Mouse (Mus musculus): ENCODE data around the gene Eea1. TPM values are rescaled to one million over a fixed set of nuclear protein-coding genes. Genes with fewer than 3 reads are reported as not detected.
"Not testable (repeated sequence)": the region's sequence is repeated elsewhere in the genome, so short reads cannot be mapped to it uniquely, and the experiment has no call there.

Gene Eea1
- polyA plus RNA-seq, 1 experiment from 2014 or later, result 8.6 TPM

- no peaks in the 10 kb centered on the region for H3K4me1 ChIP-seq
- H3K27ac ChIP-seq, result no peak overlapping the region
Measured at GRCm38 (mm10) chr10:95914434-95915174, 25.8 kb upstream of the Eea1 start.

GRCm38 (mm10) chr10:95918716-95919115 is 21.7 kb upstream of the Eea1 start:
- Histone ChIP-seq H3K27me3 (ENCODE audit: poor library complexity, severe bottlenecking) (no peaks in the 10 kb centered on the region), H3K9me3 (no peaks in the 10 kb centered on the region), H3K4me3 (no peak overlapping the region), H3K27ac (no peak overlapping the region), H3K4me1 (no peaks in the 10 kb centered on the region), H3K36me3 (replicated peaks) (no peaks in the 10 kb centered on the region)
- whole genome bisulfite sequencing, result 66% methylated on average over 3 of the region's 3 CpGs
- DNase-seq (ENCODE audit: extremely low spot score, low spot score), result no peak

More at GRCm38 (mm10) chr10:95914434-95915174, 25.8 kb upstream of the Eea1 start:
- no peaks in the 10 kb centered on the region for H3K27me3 ChIP-seq (ENCODE audit: poor library complexity, severe bottlenecking)
- H3K4me3 ChIP-seq, result no peak overlapping the region
- H3K9me3 ChIP-seq, result no peaks in the 10 kb centered on the region
- no peak for DNase-seq (ENCODE audit: extremely low spot score, low spot score)
- 93% methylated on average over 5 of the region's 5 CpGs for WGBS
- H3K36me3 ChIP-seq (replicated peaks), result no peaks in the 10 kb centered on the region

- Histone ChIP-seq H3K4me1 (no peaks in the 10 kb centered on the region), H3K9me3 (no peaks in the 10 kb centered on the region), H3K36me3 (replicated peaks) (no peaks in the 10 kb centered on the region), H3K27ac (no peak overlapping the region), H3K27me3 (ENCODE audit: poor library complexity, severe bottlenecking) (no peaks in the 10 kb centered on the region), H3K4me3 (no peak overlapping the region)
- WGBS, result 88% methylated on average over 6 of the region's 6 CpGs
- DNase-seq (ENCODE audit: extremely low spot score, low spot score), result no peak
Measured at GRCm38 (mm10) chr10:95923263-95924217, 16.9 kb upstream of the Eea1 start.

GRCm38 (mm10) chr10:95933631-95934030 is 6.8 kb upstream of the Eea1 start:
- not testable (repeated sequence) for DNase-seq (ENCODE audit: extremely low spot score, low spot score); H3K4me1 ChIP-seq; H3K27me3 ChIP-seq (ENCODE audit: poor library complexity, severe bottlenecking); H3K36me3 ChIP-seq (replicated peaks); H3K4me3 ChIP-seq; H3K27ac ChIP-seq; H3K9me3 ChIP-seq
- 95% methylated on average over 13 of the region's 13 CpGs for WGBS

- WGBS, result 5% methylated on average over 68 of the region's 69 CpGs
- Histone ChIP-seq H3K9me3 (no peaks in the 10 kb centered on the region), H3K4me3 (peak overlapping the region; percentile 83), H3K27me3 (ENCODE audit: poor library complexity, severe bottlenecking) (no peaks in the 10 kb centered on the region), H3K36me3 (replicated peaks) (no peaks in the 10 kb centered on the region), H3K27ac (peak overlapping the region; percentile 92), H3K4me1 (peaks cover 22% of the 10 kb centered on the region)
- peak; percentile 16 for DNase-seq (ENCODE audit: extremely low spot score, low spot score)
Measured at GRCm38 (mm10) chr10:95940901-95941767, 684 bp downstream of the Eea1 start.

- H3K27me3 ChIP-seq (ENCODE audit: poor library complexity, severe bottlenecking), result no peaks in the 10 kb centered on the region
- no peaks in the 10 kb centered on the region for H3K9me3 ChIP-seq
- no peak overlapping the region for H3K27ac ChIP-seq
- H3K4me3 ChIP-seq, result peak overlapping the region; percentile 83
- DNase-seq (ENCODE audit: extremely low spot score, low spot score), result no peak
- H3K4me1 ChIP-seq, result peaks cover 22% of the 10 kb centered on the region
- no peaks in the 10 kb centered on the region for H3K36me3 ChIP-seq (replicated peaks)
- WGBS, result 67% methylated on average over 6 of the region's 6 CpGs
Measured at GRCm38 (mm10) chr10:95941768-95942425, 1.4 kb downstream of the Eea1 start.

- Histone ChIP-seq H3K27ac (no peak overlapping the region), H3K9me3 (no peaks in the 10 kb centered on the region), H3K36me3 (replicated peaks) (no peaks in the 10 kb centered on the region), H3K27me3 (ENCODE audit: poor library complexity, severe bottlenecking) (no peaks in the 10 kb centered on the region), H3K4me1 (peaks cover 15% of the 10 kb centered on the region), H3K4me3 (no peak overlapping the region)
- no peak for DNase-seq (ENCODE audit: extremely low spot score, low spot score)
- 93% methylated on average over 1 of the region's 1 CpGs for WGBS
Measured at GRCm38 (mm10) chr10:95945086-95945485, 4.6 kb downstream of the Eea1 start.

GRCm38 (mm10) chr10:95949410-95949809 is 9.0 kb downstream of the Eea1 start:
- 91% methylated on average over 3 of the region's 3 CpGs for WGBS
- DNase-seq (ENCODE audit: extremely low spot score, low spot score), result no peak
- Histone ChIP-seq H3K36me3 (replicated peaks) (no peaks in the 10 kb centered on the region), H3K27me3 (ENCODE audit: poor library complexity, severe bottlenecking) (no peaks in the 10 kb centered on the region), H3K27ac (no peak overlapping the region), H3K4me1 (no peaks in the 10 kb centered on the region), H3K4me3 (no peak overlapping the region), H3K9me3 (no peaks in the 10 kb centered on the region)

GRCm38 (mm10) chr10:95950194-95950593 is 9.7 kb downstream of the Eea1 start:
- Histone ChIP-seq H3K36me3 (replicated peaks) (no peaks in the 10 kb centered on the region), H3K27me3 (ENCODE audit: poor library complexity, severe bottlenecking) (no peaks in the 10 kb centered on the region), H3K9me3 (no peaks in the 10 kb centered on the region), H3K4me1 (no peaks in the 10 kb centered on the region), H3K27ac (no peak overlapping the region), H3K4me3 (no peak overlapping the region)
- 93% methylated on average over 5 of the region's 5 CpGs for WGBS
- no peak for DNase-seq (ENCODE audit: extremely low spot score, low spot score)

GRCm38 (mm10) chr10:95950797-95951196 is 10.3 kb downstream of the Eea1 start:
- H3K4me3 ChIP-seq, result no peak overlapping the region
- H3K4me1 ChIP-seq, result no peaks in the 10 kb centered on the region
- H3K27me3 ChIP-seq (ENCODE audit: poor library complexity, severe bottlenecking), result no peaks in the 10 kb centered on the region
- no peaks in the 10 kb centered on the region for H3K9me3 ChIP-seq
- 91% methylated on average over 4 of the region's 4 CpGs for WGBS
- H3K36me3 ChIP-seq (replicated peaks), result no peaks in the 10 kb centered on the region
- no peak overlapping the region for H3K27ac ChIP-seq
- no peak for DNase-seq (ENCODE audit: extremely low spot score, low spot score)

GRCm38 (mm10) chr10:95951346-95951745 is 10.9 kb downstream of the Eea1 start:
- H3K4me3 ChIP-seq, result no peak overlapping the region
- 95% methylated on average over 2 of the region's 2 CpGs for whole genome bisulfite sequencing
- no peaks in the 10 kb centered on the region for H3K27me3 ChIP-seq (ENCODE audit: poor library complexity, severe bottlenecking)
- no peaks in the 10 kb centered on the region for H3K9me3 ChIP-seq
- H3K27ac ChIP-seq, result no peak overlapping the region
- no peaks in the 10 kb centered on the region for H3K36me3 ChIP-seq (replicated peaks)
- DNase-seq (ENCODE audit: extremely low spot score, low spot score), result no peak
- no peaks in the 10 kb centered on the region for H3K4me1 ChIP-seq

- Histone ChIP-seq H3K27ac (no peak overlapping the region), H3K4me3 (no peak overlapping the region), H3K9me3 (no peaks in the 10 kb centered on the region), H3K36me3 (replicated peaks) (no peaks in the 10 kb centered on the region), H3K4me1 (no peaks in the 10 kb centered on the region), H3K27me3 (ENCODE audit: poor library complexity, severe bottlenecking) (no peaks in the 10 kb centered on the region)
- WGBS, result 93% methylated on average over 2 of the region's 2 CpGs
- DNase-seq (ENCODE audit: extremely low spot score, low spot score), result no peak
Measured at GRCm38 (mm10) chr10:95956629-95957028, 16.2 kb downstream of the Eea1 start.

Data from forebrain, embryonic 10.5 days (tissue).